Mouse (Mus musculus): Measurements from ENCODE around the gene Timm44. TPM values are rescaled to one million over a fixed set of nuclear protein-coding genes. Genes with fewer than 3 reads are reported as not detected.

Timm44 gene
- total RNA-seq, 1 experiment from 2014 or later: 142 TPM

GRCm38 (mm10) chr8:4238434-4239192 lies 37.1 kb downstream of the Timm44 start, which contains the start of the genes Map2k7 and Gm49320:
Gene Map2k7, plus strand, starts transcription at chr8:4238740.
Gene Gm49320, plus strand, starts transcription at chr8:4238865.
- peak; percentile 100 for DNase-seq

- DNase-seq: peak; percentile 70
These were observed 37.8 kb downstream of the Timm44 start for GRCm38 (mm10) chr8:4237814-4238433.

DNA sequence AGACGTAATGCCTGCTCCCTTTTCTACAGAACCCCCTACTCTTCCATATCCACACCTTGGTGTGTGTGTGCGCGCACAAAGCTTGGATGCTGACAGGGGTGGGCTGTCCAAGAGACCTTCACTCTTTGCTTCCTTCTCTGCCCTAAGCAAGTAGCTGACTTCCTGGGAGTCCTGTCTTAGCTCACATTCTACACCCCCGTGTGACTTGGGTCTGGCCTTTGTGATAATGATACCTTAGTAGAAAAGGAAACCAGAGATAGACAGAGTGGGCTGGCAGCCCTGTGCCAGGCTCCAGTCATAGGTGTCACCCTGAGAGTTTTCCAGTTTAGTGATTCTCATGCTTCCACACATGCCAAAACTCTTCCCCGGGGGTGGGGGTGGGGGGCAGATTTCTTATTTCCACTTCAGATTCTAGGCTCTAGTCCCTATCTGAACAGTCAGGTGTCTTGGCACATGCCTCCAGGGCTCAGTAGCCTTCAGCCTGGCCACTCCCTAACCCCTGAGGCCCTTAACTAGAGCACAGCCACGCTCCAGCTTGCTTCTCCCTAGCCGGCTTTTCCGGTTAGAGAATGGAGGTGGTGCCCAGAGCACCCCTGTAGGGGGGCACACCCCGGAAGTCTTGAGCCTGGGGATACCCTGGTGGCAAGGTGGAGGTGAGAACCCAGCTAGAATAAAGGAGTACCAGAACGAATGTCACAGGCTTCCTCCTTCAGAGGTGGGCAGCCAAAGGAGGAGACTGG lies 44.9 kb downstream of the Timm44 start:
- no peak for DNase-seq

- DNase-seq: no peak
These were observed 45.9 kb downstream of the Timm44 start for GRCm38 (mm10) chr8:4229784-4230183.

- DNase-seq: no peak
These were observed 47.8 kb downstream of the Timm44 start for GRCm38 (mm10) chr8:4227919-4228318.

- DNase-seq: peak; percentile 87
These were observed 48.9 kb downstream of the Timm44 start, which contains the start of gene Lrrc8e for GRCm38 (mm10) chr8:4226739-4227347. Gene Lrrc8e, plus strand, starts transcription at chr8:4226827.

DNA sequence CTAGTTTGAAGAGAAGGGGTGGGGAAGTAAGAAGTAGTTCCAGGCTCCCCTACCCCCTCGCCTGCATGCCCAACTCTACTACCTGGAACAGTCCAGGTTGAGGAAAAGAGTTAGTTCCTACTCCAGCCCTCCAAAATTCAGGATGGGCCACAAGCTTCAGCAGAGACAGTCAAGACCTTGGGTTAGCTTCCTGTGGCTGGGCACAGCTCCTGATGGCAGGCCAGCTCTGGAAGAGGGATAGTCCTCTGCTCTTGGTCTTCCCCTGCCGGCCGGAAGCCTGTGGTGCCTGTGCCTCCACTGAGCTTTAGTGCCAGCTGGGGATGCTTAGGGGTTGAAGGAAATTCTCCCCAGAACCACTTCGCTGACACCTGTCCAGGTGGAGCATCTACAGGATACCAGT lies 49.4 kb downstream of the Timm44 start:
- DNase-seq: no peak

GRCm38 (mm10) chr8:4222059-4222458 lies 53.7 kb downstream of the Timm44 start:
- no peak for DNase-seq

- DNase-seq: no peak
These were observed 56.1 kb downstream of the Timm44 start for GRCm38 (mm10) chr8:4219617-4220016.

GRCm38 (mm10) chr8:4216791-4217621 lies 58.7 kb downstream of the Timm44 start, which contains the start of gene Prr36:
Gene Prr36, minus strand, starts transcription at chr8:4217459.
- DNase-seq: peak; percentile 73

- DNase-seq: no peak
These were observed 59.4 kb downstream of the Timm44 start for GRCm38 (mm10) chr8:4216296-4216695.

DNA sequence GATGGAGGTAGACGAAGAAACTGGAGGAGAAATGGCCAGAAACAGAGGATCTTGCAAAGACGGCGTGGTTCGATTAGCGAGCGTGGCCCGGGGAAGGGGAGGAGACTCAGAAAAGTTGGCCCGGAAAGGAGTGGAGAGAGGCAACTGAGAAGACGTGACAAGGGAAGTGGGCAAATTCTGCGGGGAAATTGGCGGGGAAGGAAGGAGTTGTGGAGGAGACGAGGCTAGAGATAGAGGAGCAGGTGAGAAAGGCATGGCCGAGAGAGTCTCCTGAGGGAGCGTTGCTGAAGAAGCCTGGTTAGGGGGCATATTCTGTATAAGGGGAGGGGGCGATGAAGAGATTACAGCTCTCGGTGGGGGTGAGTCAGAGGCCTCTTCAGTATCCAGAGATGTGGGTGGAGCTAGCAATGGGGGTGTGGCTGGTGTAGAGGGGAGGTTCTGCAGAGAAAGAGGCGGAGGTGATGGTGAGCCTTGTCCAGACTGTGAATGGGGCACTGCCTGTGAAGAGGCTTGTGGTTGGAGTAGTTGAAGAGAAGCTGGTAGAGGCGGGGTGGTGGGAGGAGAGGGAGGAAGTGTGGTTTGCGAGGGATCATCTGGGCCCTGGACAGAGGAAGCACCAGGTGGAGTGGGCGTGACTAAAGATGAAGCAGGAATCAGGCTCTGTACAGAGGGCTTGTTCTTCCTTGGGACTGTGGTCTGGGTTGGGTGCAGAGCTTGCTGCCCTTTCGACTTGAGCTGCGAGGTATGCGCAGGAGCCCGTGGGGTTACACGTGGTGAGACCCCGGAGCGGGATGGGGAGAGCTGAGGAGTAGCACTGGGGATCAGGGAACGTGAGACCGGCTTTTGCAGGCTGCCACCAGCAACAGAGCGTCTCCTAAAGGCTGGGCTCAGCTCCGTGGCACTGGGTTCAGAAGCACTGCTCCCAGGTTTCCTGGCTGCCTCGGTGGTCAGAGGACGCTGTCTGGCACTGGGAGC lies 61.4 kb downstream of the Timm44 start:
- DNase-seq: peak; percentile 90

GRCm38 (mm10) chr8:4213210-4214005 lies 62.3 kb downstream of the Timm44 start:
- peak; percentile 90 for DNase-seq

GRCm38 (mm10) chr8:4212809-4213209 lies 62.9 kb downstream of the Timm44 start:
- peak; percentile 53 for DNase-seq

GRCm38 (mm10) chr8:4211097-4211496 lies 64.6 kb downstream of the Timm44 start:
- DNase-seq: no peak

Measured in adrenal gland, postnatal 14 days (tissue).